Mouse (Mus musculus) C2C12 (cell line): ENCODE data around the gene Slu7. TPM values are rescaled to one million over a fixed set of nuclear protein-coding genes. Genes with fewer than 3 reads are reported as not detected.

Experiments
- H3K27me3 ChIP-seq: one replicate; pipeline ENCODE4 v1.6.1; 2011; ENCODE audit not compliant: control insufficient read depth, insufficient read depth, insufficient read length
- H3K36me3 ChIP-seq: one replicate; pipeline ENCODE4 v1.6.1; 2011; ENCODE audit not compliant: control insufficient read depth, insufficient read depth
- H3K4me3 ChIP-seq: one replicate; pipeline ENCODE4 v1.5.1; 2011; ENCODE audit warnings: mild to moderate bottlenecking, control low read depth; ENCODE audit not compliant: poor library complexity, insufficient read depth, severe bottlenecking
- H3K79me2 ChIP-seq: one replicate; pipeline ENCODE4 v1.6.1; 2011; ENCODE audit not compliant: control insufficient read depth, insufficient read depth
- H3K79me3 ChIP-seq: one replicate; pipeline ENCODE4 v1.6.1; 2011; ENCODE audit warnings: low read depth, control low read depth
- H3ac ChIP-seq: one replicate; pipeline ENCODE3; 2011; ENCODE audit warnings: low read depth; ENCODE audit not compliant: control insufficient read depth, insufficient read length
- CEBPB ChIP-seq: IDR thresholded peaks from one replicate; pipeline ENCODE4 v1.6.1; 2011; ENCODE audit warnings: low read depth, mild to moderate bottlenecking, control low read depth, moderate library complexity
- CTCF ChIP-seq: IDR thresholded peaks from one replicate; pipeline ENCODE4 v1.5.1; 2011; ENCODE audit not compliant: control insufficient read depth, insufficient read depth, insufficient read length
- FOSL1 ChIP-seq: IDR thresholded peaks from one replicate; pipeline ENCODE4 v1.8.0; 2011; ENCODE audit warnings: mild to moderate bottlenecking, low read length; ENCODE audit not compliant: poor library complexity, insufficient read depth, severe bottlenecking
- MAX ChIP-seq: IDR thresholded peaks from one replicate; pipeline ENCODE4 v1.6.1; 2011; ENCODE audit warnings: mild to moderate bottlenecking, control low read depth
- MYOD1 ChIP-seq: IDR thresholded peaks from one replicate; pipeline ENCODE4 v1.6.1; 2011; ENCODE audit warnings: low read depth; ENCODE audit not compliant: control insufficient read depth, insufficient read length
- MYOG ChIP-seq: IDR thresholded peaks from one replicate; pipeline ENCODE4 v1.6.1; 2011; ENCODE audit not compliant: control insufficient read depth, insufficient read length; ENCODE audit errors: extremely low read depth
- USF1 ChIP-seq: IDR thresholded peaks from one replicate; pipeline ENCODE4 v1.6.1; 2011; ENCODE audit warnings: low read depth, mild to moderate bottlenecking, control low read depth, moderate library complexity
- polyA plus RNA-seq: library from polyadenylated mRNA; unstranded; fragments of >200 nt; fragmentation: generic; extraction: Trizol; gene quantifications from one replicate; pipeline ENCODE4 v1.2.1, GENCODE M21; 2012; ENCODE audit warnings: missing spikeins

The Slu7 gene
- polyA plus RNA-seq, 1 experiment, result 11.0 TPM

DNA sequence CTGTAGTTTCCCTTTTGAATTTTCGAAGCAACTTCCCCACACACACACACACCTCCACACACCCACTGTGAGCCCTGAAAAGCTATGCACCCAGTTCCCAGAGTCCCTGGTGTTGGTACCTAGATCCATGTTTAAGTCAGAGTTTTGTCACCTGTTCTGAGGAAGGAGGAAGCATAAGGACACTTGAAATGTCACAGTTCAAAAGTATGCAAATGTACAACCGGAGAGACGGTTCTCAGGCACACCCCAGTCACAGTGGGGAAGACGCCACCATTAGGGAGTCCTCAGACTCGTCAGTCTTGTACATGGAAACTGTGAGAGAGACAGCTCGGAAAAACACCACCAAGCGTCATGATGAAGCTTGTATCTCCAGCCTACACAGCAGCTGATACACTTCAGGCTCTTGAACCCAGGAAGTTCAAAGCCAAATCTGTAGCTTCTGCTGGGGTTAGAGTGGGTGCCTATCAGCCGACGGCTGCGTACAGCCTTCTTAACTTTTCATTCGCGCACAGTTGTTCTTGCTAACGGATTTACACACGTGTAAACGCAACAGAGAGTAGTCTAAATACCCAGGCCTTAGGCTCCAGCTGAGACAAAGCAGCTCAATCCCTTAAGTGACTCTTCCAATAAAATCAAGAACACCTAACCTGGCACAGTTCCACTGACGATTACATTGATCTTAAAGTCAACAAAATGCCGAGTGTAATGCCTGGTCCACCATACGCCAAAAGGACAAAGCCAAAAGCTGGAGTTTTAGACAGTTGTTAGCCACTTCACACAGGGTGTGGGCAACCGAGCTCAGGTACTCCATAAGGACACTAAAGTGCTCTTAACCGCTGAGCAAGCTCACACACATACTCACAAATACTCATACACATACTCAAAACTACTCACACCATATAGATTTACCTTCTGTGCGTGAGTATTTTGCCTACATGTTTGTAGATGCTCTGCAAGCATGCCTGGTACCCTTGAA is 45.1 kb upstream of the Slu7 start:
- Histone ChIP-seq H3K36me3 (no peaks in the 10 kb centered on the region), H3K27me3 (no peaks in the 10 kb centered on the region), H3K79me3 (no peaks in the 10 kb centered on the region), H3K4me3 (no peak overlapping the region), H3K79me2 (no peaks in the 10 kb centered on the region), H3ac (no peak overlapping the region)
- no peak for TF ChIP-seq MYOD1
- TF ChIP-seq MYOG, result no peak

DNA sequence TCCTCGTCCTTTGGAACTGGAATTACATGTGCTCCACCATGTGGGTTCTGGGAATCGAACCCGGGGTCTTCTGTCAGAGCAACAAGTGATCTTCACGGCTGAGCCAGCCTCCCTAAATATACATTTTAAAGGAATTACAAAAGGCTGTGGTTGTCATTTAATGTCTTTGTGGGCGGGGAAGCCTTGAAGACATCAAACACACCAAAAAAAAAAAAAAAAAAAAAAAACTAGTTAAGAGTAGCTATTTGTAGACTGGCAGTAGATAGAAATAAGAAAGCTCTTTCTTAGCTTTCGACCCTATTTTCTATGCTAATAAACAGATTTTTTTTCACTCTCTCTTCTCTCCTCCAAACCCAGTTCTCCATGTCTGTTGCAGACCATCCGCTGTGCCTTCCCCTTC is 44.4 kb upstream of the Slu7 start:
- TF ChIP-seq MYOG, result no peak
- no peak for TF ChIP-seq MYOD1
- no peak for TF ChIP-seq USF1
- no peak for TF ChIP-seq CEBPB
- no peak for TF ChIP-seq FOSL1
- TF ChIP-seq CTCF, result no peak
- no peak for TF ChIP-seq MAX
- Histone ChIP-seq H3K79me3 (no peaks in the 10 kb centered on the region), H3K79me2 (no peaks in the 10 kb centered on the region), H3ac (no peak overlapping the region), H3K27me3 (no peaks in the 10 kb centered on the region), H3K4me3 (no peak overlapping the region), H3K36me3 (no peaks in the 10 kb centered on the region)

DNA sequence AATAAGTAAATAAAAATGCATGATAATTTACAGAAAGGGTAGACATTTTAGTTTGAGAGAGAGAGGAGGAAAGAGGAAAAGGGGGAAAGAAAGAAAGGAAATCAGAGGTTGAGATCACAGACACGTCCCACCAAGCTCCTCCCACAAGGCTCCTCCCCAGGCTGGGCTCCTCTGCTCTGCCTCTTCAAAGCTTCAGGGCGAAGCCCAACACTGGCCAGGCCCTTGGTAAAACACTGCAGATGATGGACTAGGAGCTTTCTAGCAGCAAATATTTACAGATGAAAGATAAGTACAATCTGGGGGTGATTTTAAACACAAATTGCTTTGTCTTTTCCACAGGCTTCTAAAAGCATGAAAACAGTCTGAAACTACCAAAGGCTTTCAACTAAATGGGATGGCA is 40.8 kb upstream of the Slu7 start:
- Histone ChIP-seq H3K36me3 (no peaks in the 10 kb centered on the region), H3ac (no peak overlapping the region), H3K4me3 (no peak overlapping the region), H3K79me3 (no peaks in the 10 kb centered on the region), H3K27me3 (no peaks in the 10 kb centered on the region), H3K79me2 (no peaks in the 10 kb centered on the region)
- no peak for TF ChIP-seq USF1
- TF ChIP-seq MYOD1, result no peak
- TF ChIP-seq MAX, result no peak
- TF ChIP-seq FOSL1, result no peak
- TF ChIP-seq CTCF, result no peak
- no peak for TF ChIP-seq CEBPB

DNA sequence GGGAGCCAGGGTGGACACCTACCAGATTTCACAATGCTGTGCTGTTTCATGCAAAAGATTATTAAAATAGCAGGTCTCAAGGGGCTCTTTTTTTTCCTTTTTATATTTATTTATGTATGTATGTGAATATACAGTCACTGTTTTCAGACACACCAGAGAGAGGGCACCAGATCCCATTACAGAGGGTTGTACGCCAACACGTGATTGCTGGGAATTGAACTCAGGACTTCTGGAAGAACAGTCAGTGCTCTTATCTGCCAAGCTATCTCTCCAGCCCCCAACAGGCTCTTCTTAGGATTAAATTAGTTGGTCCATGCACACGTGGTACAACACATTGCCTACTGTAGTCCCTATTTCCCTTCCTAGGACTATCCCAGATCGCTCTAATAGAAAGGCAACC is 40.2 kb upstream of the Slu7 start:
- H3K79me3 ChIP-seq, result no peaks in the 10 kb centered on the region
- no peaks in the 10 kb centered on the region for H3K27me3 ChIP-seq
- no peak for TF ChIP-seq MYOD1
- no peak overlapping the region for H3K4me3 ChIP-seq
- H3ac ChIP-seq, result no peak overlapping the region
- H3K79me2 ChIP-seq, result no peaks in the 10 kb centered on the region
- H3K36me3 ChIP-seq, result no peaks in the 10 kb centered on the region

DNA sequence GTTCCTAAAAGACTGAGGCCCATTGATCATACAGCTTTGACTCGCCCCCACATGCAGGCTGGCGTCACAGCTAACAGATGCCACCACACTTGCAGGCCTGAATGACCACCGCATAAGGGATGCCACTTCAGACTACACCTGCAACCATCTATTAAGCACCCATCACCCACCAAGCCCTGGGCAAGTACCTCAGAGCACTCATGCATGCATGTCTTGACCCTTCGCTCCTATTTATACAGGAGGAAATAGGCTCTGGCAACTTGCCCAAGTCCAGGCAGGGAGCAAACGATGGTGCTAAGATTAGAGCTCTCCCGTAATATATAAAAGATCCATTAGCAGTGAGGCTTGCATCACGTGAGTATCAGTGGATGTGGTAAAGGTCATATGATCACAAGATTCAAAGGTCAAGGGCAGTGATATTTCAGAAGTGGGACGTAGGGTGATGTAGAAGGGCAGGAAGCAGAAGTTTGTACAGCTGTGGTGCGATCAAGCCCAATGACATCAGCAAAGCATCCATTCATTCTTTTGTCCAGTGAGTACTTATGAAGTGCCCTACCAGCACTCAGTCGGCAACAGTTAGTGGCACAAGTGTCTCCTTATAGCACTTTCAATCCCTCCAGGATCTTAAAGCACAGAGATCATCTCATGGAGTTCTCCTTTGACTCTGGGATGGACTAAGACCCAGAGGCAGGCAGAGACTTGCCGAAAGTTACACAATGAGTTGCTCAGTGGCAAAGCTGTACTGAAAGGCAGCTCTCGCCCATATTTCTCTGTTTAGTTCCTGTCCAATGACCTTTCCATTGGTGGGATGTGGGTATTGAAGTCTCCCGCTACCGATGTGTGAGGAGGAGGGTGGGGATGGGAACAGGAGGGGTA is 38.2 kb upstream of the Slu7 start:
- Histone ChIP-seq H3K4me3 (no peak overlapping the region), H3K79me2 (no peaks in the 10 kb centered on the region), H3K27me3 (no peaks in the 10 kb centered on the region), H3K36me3 (no peaks in the 10 kb centered on the region), H3K79me3 (no peaks in the 10 kb centered on the region), H3ac (no peak overlapping the region)
- TF ChIP-seq FOSL1 (no peak), MYOG (no peak), MAX (no peak), CTCF (no peak), USF1 (no peak), CEBPB (no peak), MYOD1 (no peak)

DNA sequence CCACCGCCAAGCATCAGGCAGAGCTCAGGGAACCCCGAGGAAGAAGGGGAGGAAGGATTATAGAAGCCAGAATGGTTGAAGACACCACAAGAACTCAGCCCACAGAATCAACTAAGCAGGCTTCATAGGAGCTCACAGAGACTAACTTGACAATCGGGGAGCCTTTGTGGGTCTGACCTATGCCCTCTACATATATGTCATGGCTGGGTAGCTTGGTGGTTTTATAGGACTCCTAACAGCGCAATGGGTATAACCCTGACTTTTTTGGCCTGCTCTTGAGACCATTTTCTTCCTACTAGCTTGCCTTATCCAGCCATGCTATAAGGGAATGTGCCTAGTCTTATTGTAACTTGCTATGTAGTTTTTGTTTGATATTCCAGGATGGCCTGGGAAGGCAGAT is 37.3 kb upstream of the Slu7 start:
- TF ChIP-seq CEBPB, result no peak
- TF ChIP-seq CTCF, result no peak
- TF ChIP-seq MYOG, result no peak
- no peak for TF ChIP-seq USF1
- TF ChIP-seq FOSL1, result no peak
- TF ChIP-seq MAX, result no peak
- TF ChIP-seq MYOD1, result no peak
- Histone ChIP-seq H3K27me3 (no peaks in the 10 kb centered on the region), H3K36me3 (no peaks in the 10 kb centered on the region), H3ac (no peak overlapping the region), H3K79me3 (no peaks in the 10 kb centered on the region), H3K4me3 (no peak overlapping the region), H3K79me2 (no peaks in the 10 kb centered on the region)
